Mouse (Mus musculus) midbrain, embryonic 14.5 days (tissue): ENCODE data around the gene Tent4a. TPM values are rescaled to one million over a fixed set of nuclear protein-coding genes. Genes with fewer than 3 reads are reported as not detected.

Experiments used
- ATAC-seq: fragments of 200-750 bp; cut with Nextera tagmentation; 2 replicates; pipeline ENCODE4 v1.8.0; 2017; ENCODE audit warnings: moderate number of reproducible peaks, moderate library complexity; ENCODE audit not compliant: low FRiP score, low TSS enrichment
- DNase-seq: peaks from one replicate; pipeline ENCODE4 v3.0.0-alpha.2; 2015
- H3K27ac ChIP-seq: fragments of 300-500 bp; sonication (generic); replicated peaks from 2 replicates; pipeline ENCODE4 v1.5.1; 2014; ENCODE audit warnings: mild to moderate bottlenecking, low read depth, low read length, moderate library complexity
- H3K27me3 ChIP-seq: fragments of 300-500 bp; sonication (generic); 2 replicates; pipeline ENCODE4 v1.6.1; 2014; ENCODE audit warnings: low read length, control low read depth, mixed read lengths; ENCODE audit not compliant: control insufficient read depth, insufficient read depth
- H3K36me3 ChIP-seq: fragments of 300-500 bp; sonication (generic); 2 replicates; pipeline ENCODE4 v1.6.1; 2014; ENCODE audit warnings: low read length, control low read depth; ENCODE audit not compliant: control insufficient read depth, insufficient read depth
- H3K4me1 ChIP-seq: fragments of 300-500 bp; sonication (generic); 2 replicates; pipeline ENCODE4 v1.6.1; 2014; ENCODE audit warnings: mild to moderate bottlenecking, antibody characterized with exemption, low read length, control low read depth; ENCODE audit not compliant: control insufficient read depth, insufficient read depth
- H3K4me2 ChIP-seq: fragments of 300-500 bp; sonication (generic); 2 replicates; pipeline ENCODE4 v1.6.1; 2014; ENCODE audit warnings: mild to moderate bottlenecking, low read length, moderate library complexity
- H3K4me3 ChIP-seq: fragments of 300-500 bp; sonication (generic); replicated peaks from 2 replicates; pipeline ENCODE4 v1.5.1; 2014; ENCODE audit warnings: low read depth, low read length
- H3K9ac ChIP-seq: fragments of 300-500 bp; sonication (generic); replicated peaks from 2 replicates; pipeline ENCODE4 v1.6.1; 2014; ENCODE audit warnings: mild to moderate bottlenecking, low read length, moderate library complexity
- H3K9me3 ChIP-seq: fragments of 300-500 bp; sonication (generic); 2 replicates; pipeline ENCODE4 v1.6.1; 2016; ENCODE audit warnings: low read length, control low read depth, mixed read lengths; ENCODE audit not compliant: control insufficient read depth
- WGBS: fragments of 180-500 bp; shearing (Covaris S2); extraction: QIAGEN DNeasy Blood & Tissue Kit; methylation state at CpG from one replicate; pipeline ENCODE4 v1.1.7; 2014; 5-methylcytosine and 5-hydroxymethylcytosine counted together
- polyA plus RNA-seq: library from polyadenylated mRNA; unstranded; fragments of >200 nt; fragmentation: Nextera tagmentation; extraction: Ambion mirVana; gene quantifications from 2 replicates; pipeline ENCODE4 v1.2.1, GENCODE M21; 2014

The Tent4a gene
- polyA plus RNA-seq, 1 experiment from 2014 or later, result 11.5 TPM

GRCm38 (mm10) chr13:69541776-69542175 is 7.4 kb upstream of the Tent4a start:
- ATAC-seq, result no peak
- Histone ChIP-seq H3K4me1 (peaks cover 29% of the 10 kb centered on the region; the same call in 1 of the 2 replicates), H3K9ac (no peak overlapping the region), H3K27me3 (no peaks in the 10 kb centered on the region), H3K4me3 (no peak overlapping the region), H3K9me3 (no peaks in the 10 kb centered on the region), H3K4me2 (no peak overlapping the region), H3K27ac (no peak overlapping the region), H3K36me3 (no peaks in the 10 kb centered on the region)
- 74% methylated on average over 10 of the region's 10 CpGs for WGBS
- DNase-seq, result no peak

- no peak for ATAC-seq
- peaks cover 29% of the 10 kb centered on the region; the same call in 1 of the 2 replicates for H3K4me1 ChIP-seq
- DNase-seq, result no peak
These were observed 6.8 kb upstream of the Tent4a start for GRCm38 (mm10) chr13:69541209-69541608.

GRCm38 (mm10) chr13:69538327-69538726 is 3.9 kb upstream of the Tent4a start:
- H3K36me3 ChIP-seq, result no peaks in the 10 kb centered on the region
- H3K9ac ChIP-seq, result no peak overlapping the region
- H3K4me2 ChIP-seq, result no peak overlapping the region
- DNase-seq (no peak), ATAC-seq (no peak)
- H3K9me3 ChIP-seq, result no peaks in the 10 kb centered on the region
- H3K4me3 ChIP-seq, result no peak overlapping the region
- H3K4me1 ChIP-seq, result peaks cover 31% of the 10 kb centered on the region; the same call in 1 of the 2 replicates
- H3K27me3 ChIP-seq, result no peaks in the 10 kb centered on the region
- whole genome bisulfite sequencing, result 18% methylated on average over 4 of the region's 4 CpGs
- no peak overlapping the region for H3K27ac ChIP-seq

More at GRCm38 (mm10) chr13:69541209-69541608, 6.8 kb upstream of the Tent4a start:
- 90% methylated on average over 6 of the region's 6 CpGs for WGBS
- Histone ChIP-seq H3K36me3 (no peaks in the 10 kb centered on the region), H3K9ac (no peak overlapping the region), H3K27ac (no peak overlapping the region), H3K27me3 (no peaks in the 10 kb centered on the region), H3K4me2 (no peak overlapping the region), H3K9me3 (no peaks in the 10 kb centered on the region), H3K4me3 (no peak overlapping the region)

- H3K4me2 ChIP-seq, result no peak overlapping the region
- DNase-seq, result no peak
- no peak for ATAC-seq
- H3K4me1 ChIP-seq, result peaks cover 32% of the 10 kb centered on the region; the same call in 1 of the 2 replicates
- 56% methylated on average over 7 of the region's 7 CpGs for WGBS
- no peak overlapping the region for H3K27ac ChIP-seq
- H3K9me3 ChIP-seq, result no peaks in the 10 kb centered on the region
- no peaks in the 10 kb centered on the region for H3K27me3 ChIP-seq
- H3K36me3 ChIP-seq, result no peaks in the 10 kb centered on the region
- H3K4me3 ChIP-seq, result no peak overlapping the region
- no peak overlapping the region for H3K9ac ChIP-seq
These were observed 2.9 kb upstream of the Tent4a start for GRCm38 (mm10) chr13:69537366-69537765.

- ATAC-seq, result no peak
- no peak overlapping the region for H3K4me3 ChIP-seq
- H3K36me3 ChIP-seq, result no peaks in the 10 kb centered on the region
- H3K4me2 ChIP-seq, result peak overlapping the region; percentile 94
- H3K27me3 ChIP-seq, result no peaks in the 10 kb centered on the region
- H3K9ac ChIP-seq, result peak overlapping the region; percentile 71; the same call in 1 of the 2 replicates
- 77% methylated on average over 4 of the region's 4 CpGs for WGBS
- no peaks in the 10 kb centered on the region for H3K9me3 ChIP-seq
- H3K4me1 ChIP-seq, result peaks cover 45% of the 10 kb centered on the region
- no peak for DNase-seq
- no peak overlapping the region for H3K27ac ChIP-seq
These were observed 1.6 kb upstream of the Tent4a start for GRCm38 (mm10) chr13:69536021-69536420.

- H3K36me3 ChIP-seq, result no peaks in the 10 kb centered on the region
- peak overlapping the region; percentile 90 for H3K4me3 ChIP-seq
- H3K27me3 ChIP-seq, result no peaks in the 10 kb centered on the region
- H3K4me1 ChIP-seq, result peaks cover 46% of the 10 kb centered on the region
- H3K27ac ChIP-seq, result peak overlapping the region; percentile 96
- ATAC-seq (peak; percentile 94), DNase-seq (peak; percentile 100)
- no peaks in the 10 kb centered on the region for H3K9me3 ChIP-seq
- peak overlapping the region; percentile 95 for H3K4me2 ChIP-seq
- WGBS, result under 1% methylated on average over 74 of the region's 86 CpGs
- peak overlapping the region; percentile 88 for H3K9ac ChIP-seq
These were observed 486 bp upstream of the Tent4a start for GRCm38 (mm10) chr13:69534654-69535551.

GRCm38 (mm10) chr13:69533405-69534333 is 748 bp downstream of the Tent4a start, which contains the start of gene Nsun2:
Gene Nsun2, plus strand, starts transcription at chr13:69533746.
- no peaks in the 10 kb centered on the region for H3K36me3 ChIP-seq
- DNase-seq, result peak; percentile 71
- peak within 1 kb of the TSS; percentile 95 for H3K4me2 ChIP-seq
- H3K9me3 ChIP-seq, result no peaks in the 10 kb centered on the region
- ATAC-seq, result 0 out of 2 replicates have a peak, but pooled peaks have one; percentile 1
- H3K4me3 ChIP-seq, result peak within 1 kb of the TSS; percentile 90
- H3K9ac ChIP-seq, result peak within 1 kb of the TSS; percentile 88
- peaks cover 41% of the 10 kb centered on the region for H3K4me1 ChIP-seq
- peak within 1 kb of the TSS; percentile 96 for H3K27ac ChIP-seq
- under 1% methylated on average over 132 of the region's 155 CpGs for WGBS
- no peaks in the 10 kb centered on the region for H3K27me3 ChIP-seq

GRCm38 (mm10) chr13:69532893-69533404 is 1.5 kb downstream of the Tent4a start:
- Histone ChIP-seq H3K4me3 (peak overlapping the region; percentile 90), H3K27me3 (no peaks in the 10 kb centered on the region), H3K27ac (peak overlapping the region; percentile 96), H3K4me1 (peaks cover 38% of the 10 kb centered on the region), H3K9ac (peak overlapping the region; percentile 88), H3K36me3 (no peaks in the 10 kb centered on the region), H3K9me3 (no peaks in the 10 kb centered on the region), H3K4me2 (peak overlapping the region; percentile 95)
- DNase-seq (no peak), ATAC-seq (no peak)
- WGBS, result under 1% methylated on average over 9 of the region's 9 CpGs
